Mouse (Mus musculus) adrenal gland (tissue): ENCODE measurements around the gene Gas7.

ENCODE experiments used
- intact Hi-C: fragments of 180-260 bp; cut with DNase I; formaldehyde crosslinking; loops from one replicate; pipeline ENCODE4 v1.15.1; 2025

Gene Gas7

DNA sequence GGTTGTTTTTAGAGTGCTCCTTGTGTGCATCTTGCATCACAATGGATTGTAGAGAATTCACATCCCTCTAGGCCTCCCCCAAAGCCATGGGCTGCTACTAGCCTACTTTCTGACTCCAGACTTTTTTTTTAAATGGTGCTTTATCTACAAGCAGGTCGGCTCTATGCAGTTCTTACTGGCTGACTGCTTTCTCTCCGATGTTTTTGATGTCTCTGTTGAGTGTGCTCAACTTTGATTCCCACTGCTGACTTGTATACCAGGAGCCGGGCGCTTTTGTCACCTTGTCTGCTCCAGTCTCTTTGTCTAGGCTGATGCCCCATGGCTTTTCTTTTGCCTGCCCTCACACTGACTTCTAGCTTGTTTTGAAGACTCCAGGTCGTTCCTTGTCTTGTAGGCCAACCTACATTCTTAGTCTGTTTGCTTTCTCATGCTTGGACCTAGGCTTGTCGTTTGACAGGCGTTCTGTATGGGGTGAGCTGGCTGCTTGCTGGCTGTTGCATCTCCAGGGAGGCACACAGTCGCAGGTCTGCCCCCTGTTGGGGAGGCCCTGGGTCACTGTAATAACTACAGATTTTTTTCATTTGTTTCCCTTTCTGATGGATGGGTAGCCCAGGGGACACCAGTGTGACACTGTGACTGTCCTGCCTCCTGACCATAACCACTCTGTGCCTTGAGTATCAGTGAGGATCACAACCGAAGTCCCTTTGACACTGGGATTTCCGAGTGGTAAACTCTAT is 194.9 kb downstream of the Gas7 start:
- intact Hi-C loops = loop anchor here (5.0 to 10.0 kb wide), 2 partner anchors 195 to 278 kb away; partner anchors contain the start of gene Gas7

DNA sequence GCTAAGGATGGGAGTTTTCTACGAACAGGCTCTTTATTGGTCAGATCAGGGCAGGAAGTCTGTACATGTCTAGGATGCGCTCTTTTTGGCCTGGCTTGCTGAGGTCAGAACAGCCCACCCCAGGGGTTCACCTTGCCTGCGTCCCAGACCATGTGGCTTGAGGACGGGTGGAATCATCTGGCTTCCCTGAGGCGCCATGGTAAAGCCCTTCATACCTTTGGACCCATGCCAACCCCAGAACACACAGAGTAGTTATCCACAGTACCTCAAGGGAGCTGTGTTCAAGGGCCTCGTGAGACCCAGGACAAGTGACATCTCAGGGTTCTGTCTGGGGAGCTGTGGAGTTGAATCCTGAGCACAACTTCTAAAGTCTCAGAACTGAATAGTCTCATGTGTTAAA is 196.5 kb downstream of the Gas7 start:
- intact Hi-C loops = no loop called here

DNA sequence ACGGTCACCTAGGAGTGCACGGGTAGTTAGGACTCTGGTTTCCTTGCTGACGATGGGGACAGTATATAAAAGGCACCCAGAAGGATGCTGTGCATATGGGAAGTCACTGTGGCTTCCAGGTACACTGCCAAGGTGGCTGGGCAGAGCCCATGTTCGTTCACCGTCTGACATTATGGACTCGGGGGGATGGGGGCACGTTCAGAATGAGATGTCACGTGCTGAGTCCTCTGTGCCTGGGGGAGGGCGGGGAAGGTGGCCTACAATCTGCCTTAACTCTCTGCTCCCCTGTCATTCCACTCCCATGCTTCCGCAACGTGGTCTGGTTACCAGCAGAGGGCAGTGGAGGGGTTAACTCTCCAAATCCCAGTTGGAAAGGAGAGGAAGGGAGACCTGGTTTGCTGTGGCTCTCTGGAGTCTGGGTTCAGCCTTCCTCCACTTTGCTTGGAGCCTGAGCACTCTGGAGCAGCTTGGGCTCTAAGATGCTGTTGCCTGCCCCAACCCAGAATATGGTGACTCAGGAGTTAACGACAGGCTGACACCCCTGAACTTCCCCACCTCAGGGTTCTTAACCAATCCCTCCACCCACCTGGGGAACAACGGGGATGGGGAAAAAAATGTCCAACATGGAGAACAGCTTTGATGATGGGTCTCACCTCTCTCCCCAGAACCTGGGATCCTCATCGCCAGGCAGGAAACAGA is 197.1 kb downstream of the Gas7 start:
- intact Hi-C loops = no loop called here

DNA sequence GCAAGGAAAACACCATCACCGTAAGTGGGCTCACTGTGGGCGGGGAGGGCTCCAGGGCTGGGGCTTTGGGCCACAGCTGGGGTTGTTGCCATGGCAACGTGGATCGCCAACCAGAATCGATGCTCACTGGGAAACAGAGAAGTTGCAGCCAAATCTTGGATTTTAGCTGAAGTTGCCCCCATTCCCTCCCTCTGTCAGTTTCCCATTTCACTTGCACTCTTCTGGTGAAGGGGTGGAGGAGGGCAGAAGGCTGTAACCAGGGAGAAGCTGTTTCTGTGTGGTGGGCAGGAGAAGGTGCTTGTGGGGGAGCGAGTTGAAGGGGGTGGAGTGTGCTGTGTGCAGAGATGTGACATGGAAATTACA is 197.6 kb downstream of the Gas7 start:
- intact Hi-C loops = no loop called here

DNA sequence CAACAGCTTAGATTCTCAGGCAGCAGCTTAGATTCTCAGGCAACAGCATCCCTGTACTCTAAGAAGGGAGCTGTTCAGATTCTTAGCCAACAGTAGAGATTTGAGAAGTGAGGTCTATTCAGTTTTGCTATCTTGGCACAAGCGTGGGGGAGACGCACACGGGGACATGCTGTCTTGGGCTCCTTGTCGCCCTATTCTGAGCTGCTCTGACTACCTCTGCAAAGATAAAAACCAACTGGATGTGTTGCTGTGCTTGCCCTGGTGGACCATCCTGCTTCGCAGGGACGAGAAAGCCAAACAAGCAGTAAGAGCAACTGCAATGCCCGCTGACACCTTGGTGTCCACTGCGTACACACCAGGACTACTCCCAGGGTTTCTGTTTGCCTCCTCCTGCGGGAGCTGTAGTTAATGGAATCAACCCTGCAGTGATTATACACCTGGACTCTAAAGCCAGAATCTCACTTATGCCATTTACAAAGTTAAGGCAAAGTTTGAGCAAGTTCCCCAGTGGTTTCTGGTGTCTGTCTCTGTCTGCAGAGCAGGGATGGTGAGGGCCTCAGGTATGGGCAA is 198.4 kb downstream of the Gas7 start:
- intact Hi-C loops = no loop called here

DNA sequence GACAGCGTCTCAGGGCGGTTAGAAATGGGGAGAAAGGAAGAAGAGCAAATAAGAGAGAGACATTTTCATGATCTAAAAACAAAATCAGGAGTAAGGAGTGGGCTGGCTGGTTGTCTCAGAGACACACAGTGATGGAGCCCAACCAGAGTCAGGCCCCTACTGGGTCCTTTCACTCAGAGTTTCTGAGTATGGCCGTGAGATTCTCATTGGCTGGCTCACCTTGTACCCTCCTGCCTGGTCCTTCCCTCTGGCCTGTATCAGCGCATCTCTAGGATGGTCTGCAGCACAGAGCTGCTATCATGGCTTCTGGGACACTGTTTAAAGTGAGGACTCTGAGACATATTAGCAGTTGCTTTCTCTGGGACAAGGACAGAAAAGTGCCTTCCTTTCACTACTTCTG is 199.3 kb downstream of the Gas7 start:
- intact Hi-C loops = no loop called here

DNA sequence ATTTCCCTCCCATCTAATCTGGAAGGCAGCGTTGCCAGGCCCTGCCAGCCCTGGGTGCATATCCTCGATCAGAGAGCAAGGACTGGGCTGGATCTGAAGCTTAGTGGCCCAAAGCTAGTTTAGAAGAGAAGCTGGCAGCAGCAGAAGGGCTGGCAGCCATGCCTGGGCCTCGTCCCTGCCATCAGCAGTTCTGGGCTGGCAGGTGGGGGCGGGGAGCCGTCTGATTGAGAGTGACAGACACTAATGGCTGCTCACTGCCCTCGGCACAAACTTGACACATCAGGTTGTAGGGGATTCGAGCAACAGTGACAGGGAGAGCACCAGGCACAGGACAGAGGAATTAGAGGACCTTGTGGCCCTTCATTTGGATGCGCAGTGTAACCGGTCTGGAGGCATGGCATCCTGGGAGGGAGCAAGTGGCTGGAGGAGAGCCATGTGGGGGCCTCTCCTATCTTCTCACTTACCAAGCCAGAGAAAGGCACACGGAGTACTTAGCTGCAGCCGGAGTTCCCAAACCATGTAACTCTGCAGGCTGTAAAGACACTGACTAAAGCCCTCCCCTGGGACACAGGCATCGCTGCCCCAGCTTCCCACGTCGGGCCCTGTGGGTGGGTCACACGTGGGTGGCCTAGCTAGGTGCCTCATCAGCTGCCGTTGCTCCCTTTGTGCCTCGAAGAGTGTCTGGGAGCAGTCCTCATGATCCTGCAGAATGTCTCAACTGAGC is 200.2 kb downstream of the Gas7 start:
- intact Hi-C loops = no loop called here

DNA sequence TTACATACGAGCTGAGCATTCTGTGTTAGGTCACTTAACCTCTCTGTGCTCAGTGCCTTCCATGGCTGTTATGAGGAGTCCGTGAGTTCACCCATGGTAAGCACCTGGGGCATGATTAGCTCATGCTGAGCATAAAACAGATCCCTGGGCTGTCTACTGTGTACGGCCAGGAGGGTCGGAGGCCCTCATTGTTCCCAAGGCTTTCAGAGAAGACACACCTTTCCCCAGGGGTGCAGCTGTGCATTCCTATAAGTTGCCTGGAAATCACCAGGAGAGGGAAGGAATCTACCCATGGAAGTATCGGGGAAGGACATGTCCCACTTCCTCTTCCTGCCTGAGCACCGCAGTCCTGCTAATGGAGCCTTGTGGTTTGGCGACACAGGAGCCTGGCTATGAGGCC is 201.1 kb downstream of the Gas7 start:
- intact Hi-C loops = no loop called here

DNA sequence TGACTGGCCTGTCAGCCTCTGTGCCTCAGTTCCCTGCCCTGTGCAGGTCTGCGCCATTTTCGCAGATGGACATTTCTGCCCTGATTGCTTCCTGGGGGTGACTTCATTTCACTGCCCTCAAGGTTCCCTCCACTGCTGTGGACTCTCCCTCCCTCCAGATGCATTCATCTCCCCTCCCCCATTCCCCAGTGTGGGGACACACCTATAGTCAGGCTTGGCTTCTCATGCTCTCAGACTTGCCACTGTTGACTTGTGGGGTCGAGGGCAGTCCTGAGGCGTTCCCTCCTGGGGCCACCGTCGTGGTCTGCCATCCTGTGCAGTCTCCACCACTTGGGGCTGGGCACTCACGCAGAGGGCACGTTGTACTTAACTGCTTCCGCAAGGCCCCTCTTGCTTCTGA is 201.6 kb downstream of the Gas7 start:
- intact Hi-C loops = no loop called here

DNA sequence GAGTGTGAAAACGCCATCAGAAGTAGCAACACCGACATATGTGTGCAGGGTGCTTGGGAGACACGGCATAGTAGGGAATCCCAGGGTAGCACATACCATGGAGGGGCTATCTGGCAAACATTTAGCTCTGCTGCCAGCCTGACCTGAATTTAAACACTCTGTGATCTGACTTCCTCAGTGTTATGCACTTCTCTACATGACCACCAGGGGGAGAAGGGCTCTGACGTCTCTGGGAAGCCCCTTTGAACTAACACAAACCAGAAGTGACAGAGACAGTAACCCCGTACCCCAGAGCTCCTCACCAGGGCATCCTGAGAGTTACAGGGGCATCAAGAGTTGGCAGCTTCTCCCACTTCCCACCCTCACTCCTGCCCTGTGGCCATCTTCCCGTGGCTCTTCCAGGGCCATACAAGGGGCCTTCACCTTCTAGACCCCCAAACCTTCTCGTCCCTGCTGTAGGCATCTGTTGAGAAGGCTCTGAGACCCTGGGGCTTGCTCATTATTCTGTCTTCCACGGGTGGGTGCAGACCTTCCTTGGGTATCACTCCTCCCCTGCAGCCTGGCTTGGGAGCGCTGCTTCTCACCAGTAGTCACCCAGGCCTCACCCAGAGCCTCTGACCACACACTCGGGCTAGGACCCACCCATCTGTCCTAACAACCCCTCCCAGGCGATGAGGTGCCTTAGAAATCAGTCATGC is 202.6 kb downstream of the Gas7 start:
- intact Hi-C loops = no loop called here

DNA sequence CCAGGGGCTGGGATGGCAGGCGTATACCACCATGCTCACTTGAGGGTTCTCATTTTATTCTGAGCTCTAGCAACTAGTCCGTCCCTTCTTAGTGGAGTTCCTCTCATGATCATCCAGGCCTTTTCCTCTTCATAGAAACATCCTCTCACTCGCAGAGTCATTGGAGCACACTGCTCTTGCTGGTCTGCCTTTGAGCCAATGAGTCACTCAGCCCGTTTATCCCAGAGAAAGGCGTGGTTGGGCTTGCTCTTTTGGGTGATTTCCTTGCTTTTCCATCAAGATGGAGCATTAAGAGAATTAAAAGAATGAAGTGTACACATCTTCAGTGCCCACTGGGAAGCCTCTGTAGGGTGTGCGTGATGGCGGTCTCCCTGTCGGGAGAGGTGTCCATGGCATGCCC is 206.2 kb downstream of the Gas7 start:
- intact Hi-C loops = no loop called here

DNA sequence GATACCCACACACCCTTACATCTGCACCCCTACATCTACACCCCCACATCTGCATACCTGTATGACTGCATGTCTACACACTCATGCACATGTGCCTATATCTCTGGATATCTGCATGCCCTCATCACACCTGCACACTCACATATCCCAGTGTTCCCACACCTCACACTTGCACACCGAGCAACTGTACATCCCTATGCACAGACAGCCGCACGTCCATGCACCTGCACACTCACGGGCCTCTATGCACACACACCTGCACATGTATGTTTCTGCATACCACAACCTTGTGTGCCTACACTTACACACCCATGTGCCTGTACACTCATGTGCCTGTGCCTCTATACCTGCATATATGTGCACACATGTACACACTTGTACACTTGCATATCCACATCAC is 208.2 kb downstream of the Gas7 start:
- intact Hi-C loops = no loop called here

DNA sequence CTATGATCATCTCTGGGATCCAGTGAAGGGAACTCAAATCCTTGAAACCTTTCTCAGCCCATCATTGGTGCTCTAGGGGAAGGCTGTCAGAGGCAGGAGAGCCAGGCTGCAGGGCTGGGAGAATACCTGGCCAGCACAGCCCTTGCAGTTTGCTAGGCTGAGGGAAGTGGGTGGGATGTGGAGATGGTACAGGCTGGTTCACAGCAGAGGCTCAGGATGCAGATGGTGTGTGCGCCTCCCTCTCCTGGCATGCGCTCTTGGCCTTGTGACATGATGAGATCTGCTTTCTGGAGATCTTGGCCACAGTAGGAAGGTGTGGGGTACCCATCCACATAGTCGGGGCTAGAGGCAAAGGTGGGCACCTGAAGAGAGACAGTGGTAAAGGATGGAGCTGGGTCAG is 209.0 kb downstream of the Gas7 start:
- intact Hi-C loops = no loop called here

DNA sequence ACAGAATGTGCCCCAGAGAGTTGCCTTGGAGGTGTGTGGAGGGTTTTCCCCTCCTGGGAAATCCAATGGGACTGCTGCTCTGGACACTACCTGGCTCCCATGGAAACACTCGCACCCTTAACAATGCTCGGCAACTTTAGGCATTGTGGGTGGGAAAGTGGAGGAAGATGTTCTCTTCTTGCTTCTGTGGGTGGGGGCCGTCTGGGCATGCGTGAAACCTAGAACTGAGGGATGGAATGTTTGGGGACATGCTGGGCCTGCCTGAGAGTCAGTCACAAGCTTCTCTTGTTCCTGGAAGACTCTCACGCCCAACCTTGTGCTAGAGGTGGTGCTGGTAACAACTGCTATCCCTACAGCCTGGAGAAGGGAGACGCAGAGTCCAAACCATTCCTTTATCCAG is 209.7 kb downstream of the Gas7 start:
- intact Hi-C loops = no loop called here

DNA sequence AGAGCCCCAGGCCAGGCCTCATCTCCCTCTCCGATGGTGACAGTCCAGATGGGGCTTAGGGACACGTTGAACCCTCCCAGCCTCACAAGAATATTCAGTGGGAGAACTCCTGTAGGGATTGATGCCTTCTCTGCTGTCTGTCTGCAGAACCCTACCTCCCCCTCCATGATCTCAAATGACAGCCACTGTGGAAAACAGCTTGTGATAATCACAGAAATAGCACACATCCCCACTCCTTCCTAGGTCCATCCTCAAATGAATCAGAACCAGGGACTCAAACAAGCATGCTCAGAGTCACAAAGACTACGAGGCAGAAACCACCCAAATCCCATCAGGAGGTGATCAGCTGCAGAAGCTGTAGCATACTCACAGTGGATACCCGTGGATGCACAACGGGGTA is 210.9 kb downstream of the Gas7 start:
- intact Hi-C loops = no loop called here

DNA sequence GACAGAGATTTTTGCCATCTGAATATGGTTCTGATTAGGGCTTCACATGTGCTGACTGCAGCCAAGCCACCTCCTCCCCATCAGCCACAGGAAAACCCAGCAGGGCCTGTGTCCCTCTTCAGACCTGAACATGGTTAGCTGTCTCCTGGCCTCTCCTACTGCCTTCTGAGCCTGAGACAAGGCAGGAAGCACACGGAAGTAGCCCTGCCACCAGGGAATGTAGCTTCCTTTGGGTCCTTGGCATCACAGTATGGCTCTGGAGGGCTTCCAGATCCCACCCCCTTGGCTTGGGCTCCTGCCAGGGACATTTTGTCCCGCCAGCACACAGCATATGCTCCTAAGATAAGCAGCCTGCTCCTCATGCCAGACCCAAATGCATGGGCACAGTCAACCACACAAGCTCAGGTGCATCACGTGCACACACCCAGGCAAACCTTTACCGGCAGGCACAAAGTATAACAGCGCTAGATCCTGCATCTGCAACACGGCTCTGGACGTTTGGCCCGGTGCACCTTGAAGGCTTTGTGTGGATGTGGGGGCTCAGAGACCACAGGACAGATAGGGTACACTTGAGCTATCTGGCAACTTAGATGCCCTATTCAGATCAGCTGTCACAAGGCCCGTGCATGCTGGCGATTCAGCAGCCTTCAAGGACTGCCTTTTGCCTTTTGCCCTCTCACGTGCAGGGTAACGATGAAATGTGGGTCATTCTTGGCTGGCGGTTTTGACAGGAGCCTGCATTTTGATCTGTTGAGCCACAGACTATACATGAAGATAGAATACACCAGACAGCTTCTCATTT is 212.5 kb downstream of the Gas7 start:
- intact Hi-C loops = no loop called here

DNA sequence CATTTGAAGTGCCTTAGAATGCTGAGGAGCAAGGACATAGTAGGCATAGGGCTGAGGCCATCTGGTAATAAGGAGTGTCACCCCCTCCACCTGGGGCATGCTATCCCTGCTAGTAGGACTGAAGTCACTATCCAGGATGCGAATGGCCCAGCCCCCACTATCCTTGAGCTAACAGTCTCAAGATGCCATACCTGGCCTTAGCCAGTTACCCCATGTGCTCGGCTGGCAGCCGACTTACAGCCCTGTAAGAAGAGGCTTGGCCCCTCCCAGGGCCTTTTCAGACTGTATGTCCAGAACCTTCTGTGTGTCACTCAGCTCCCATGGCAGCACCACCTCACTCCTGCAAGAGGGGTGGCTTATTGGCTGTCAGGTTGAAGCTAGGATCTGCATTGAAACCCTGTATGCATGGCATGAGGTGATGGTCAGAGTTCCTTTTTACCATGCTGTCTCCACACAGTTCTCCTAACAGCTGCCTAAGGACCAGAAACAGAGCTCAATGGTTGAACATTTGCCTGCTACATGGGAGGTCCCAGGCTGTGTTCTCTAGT is 213.3 kb downstream of the Gas7 start:
- intact Hi-C loops = no loop called here

DNA sequence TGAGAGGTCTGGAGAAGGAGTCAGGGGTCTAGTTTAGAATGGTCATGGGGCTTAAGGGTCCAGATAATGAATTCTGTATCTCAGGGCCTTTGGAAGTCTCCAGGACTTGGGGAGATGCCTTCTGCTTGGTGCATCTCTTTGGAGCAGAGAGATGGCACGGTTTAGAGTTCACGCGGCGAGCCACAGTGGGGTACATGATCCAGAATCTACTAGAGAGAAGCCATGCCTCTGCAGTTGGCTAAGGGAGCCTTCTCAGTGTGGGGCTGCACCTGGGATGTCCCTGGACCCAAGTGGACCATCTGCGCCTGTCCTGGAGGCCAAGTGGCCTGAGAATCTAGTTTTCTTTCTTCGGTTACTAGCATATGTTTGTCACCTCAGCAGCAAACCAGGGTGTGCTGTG is 214.8 kb downstream of the Gas7 start:
- intact Hi-C loops = no loop called here

DNA sequence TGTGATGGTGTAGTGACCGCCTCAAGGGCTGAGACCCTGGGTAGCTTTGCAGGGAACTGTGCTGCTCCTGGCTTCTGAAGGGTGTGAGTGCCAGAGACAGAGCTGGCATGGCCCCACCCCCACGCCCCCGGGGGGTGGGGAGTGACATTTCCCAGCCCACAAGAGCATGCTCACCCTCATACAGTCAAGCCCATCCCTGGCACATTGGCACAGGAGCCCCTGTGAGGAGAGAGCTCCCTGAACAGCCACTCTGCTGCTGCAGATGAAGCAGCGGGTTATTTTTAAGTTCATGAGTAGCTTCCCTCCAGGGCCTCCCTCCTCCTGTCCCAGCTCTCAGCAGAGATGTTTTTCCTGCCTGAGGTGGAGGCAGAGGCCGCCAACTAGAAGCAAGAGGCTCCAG is 216.9 kb downstream of the Gas7 start:
- intact Hi-C loops = no loop called here
